Mouse (Mus musculus) kidney, adult 11 months (tissue): ENCODE data around the gene Sec22b.

Experiments
- DNase-seq: peaks from one replicate; pipeline ENCODE4 v3.0.0; 2022

Sec22b gene

DNA sequence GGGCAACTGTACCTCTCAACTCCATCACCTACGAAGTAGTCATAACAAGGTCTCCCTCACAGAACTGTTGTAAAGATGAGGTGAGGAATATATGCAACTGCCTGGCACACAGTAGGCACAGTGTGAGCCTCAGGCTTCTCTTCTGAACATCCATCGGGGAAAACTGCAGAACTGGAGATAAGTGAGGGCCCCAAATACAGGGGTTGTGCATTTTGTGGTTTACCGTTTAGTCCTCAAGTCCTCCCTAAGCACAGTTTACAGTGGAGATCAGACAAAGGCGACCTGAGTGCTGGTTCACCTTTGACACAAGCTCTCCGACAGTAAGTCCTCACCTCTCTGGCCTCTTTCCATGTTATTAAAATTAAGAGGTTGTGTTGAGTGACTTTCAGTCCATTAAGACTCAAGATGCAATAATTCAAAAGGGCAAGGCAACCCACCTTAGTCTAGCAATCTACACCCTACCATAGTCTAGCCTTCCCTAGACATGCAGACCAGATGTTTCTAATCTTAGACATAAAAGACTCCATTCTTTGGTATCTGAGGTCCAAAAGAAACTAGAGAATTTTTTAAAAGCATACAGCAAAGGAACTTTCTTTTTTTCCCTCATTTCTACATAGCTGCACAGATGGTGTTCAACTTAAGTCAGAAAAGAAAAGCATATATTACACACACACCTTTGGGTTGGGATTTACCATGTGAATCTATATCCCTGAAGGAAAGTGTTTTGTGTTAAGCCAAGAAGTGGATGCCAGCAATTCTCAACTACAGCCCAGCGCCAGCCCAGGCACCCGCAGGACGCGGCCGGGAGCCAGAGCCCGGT, 40.7 kb downstream of the Sec22b start:
- DNase-seq = no peak

DNA sequence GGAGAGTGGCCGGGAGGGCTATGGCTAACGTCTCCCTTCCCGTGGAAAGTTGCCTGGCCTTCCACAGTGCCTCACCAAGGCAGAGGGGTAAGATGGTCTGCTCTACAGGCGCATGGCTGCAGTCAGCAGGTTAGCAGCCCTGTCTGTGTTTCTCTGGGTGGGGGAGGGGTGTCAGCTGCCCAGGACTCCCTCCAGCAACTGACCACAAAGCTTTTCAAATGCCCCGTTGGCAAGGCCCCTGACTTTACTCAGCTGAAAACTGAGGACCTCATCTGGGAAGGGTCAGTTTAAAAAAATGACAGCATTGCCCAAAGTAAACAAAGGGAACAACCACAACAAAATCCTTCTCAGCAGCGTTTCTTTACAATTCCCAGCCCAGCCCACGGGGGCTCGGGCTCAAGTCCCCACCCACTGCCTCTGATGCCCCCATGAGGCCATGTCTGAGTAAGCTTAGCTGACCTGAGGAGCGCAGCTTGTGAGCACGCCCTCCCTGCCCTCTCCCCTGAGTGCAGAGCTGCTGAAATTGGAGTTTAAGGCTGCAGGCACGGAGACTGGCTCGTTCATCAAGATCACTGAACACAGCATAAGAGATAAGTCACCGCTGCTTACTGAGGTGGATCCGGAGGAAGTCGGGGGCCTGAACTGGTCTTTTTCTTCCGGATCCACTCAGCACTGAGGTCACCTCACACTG, 41.4 kb downstream of the Sec22b start:
- peak; percentile 17 for DNase-seq

DNA sequence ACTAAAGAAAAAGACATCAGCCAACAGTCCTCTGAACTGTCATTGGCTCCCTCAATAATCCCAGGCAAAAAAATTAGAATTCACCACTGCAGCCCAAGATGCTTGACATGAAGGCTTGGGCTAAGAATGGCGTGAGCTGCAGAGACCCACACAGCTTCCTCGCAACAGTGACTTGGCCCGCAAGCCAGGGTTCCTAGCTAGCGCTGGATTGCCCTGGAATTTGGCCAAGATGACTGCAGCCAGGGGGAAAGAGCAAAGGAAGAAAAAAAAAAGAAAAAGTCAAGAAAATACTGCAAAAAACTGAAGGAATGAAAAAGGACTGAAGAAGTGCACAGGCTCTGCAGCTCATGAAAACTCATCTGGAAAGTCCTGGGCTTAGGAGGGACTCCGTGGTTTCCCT, 43.5 kb downstream of the Sec22b start:
- peak; percentile 26 for DNase-seq

DNA sequence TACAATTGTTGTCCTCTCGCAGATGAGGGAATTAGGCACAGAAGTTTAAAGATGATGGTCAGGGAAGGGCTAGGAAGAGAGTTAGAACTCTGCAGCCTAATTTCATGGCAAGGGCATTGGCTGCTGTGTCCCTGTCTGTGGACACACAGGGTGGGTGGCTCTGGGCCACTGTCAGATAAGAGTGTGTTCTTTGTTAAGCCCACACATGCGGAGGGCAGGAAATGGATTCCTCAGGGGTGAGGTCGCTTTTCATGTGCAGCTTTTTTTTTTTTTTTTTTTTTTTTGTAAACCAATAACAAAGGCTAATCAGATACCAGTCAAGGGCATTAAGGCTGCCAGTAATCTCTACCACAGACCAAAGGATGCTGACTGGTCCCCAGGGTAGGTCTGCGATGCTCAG, 45.4 kb downstream of the Sec22b start:
- DNase-seq = no peak

DNA sequence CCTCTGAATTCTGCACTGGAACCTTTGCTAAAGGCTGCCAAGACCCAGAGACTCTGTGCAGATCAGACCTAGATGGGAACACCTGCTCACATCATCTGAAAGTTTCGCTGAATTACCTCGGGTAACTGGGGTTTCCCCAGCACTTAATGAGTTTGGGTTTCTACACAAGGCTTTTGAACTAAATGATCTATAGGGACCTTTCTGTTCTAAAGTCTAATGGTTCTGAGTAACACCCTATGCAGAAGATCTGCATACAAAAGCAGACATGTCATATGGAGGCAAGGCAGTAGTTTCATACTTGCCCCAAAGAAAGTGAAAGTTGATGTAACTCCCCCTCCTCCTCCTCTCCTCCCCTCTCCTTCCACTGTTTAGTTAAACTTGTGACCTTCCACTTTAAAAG, 47.5 kb downstream of the Sec22b start:
- no peak for DNase-seq

DNA sequence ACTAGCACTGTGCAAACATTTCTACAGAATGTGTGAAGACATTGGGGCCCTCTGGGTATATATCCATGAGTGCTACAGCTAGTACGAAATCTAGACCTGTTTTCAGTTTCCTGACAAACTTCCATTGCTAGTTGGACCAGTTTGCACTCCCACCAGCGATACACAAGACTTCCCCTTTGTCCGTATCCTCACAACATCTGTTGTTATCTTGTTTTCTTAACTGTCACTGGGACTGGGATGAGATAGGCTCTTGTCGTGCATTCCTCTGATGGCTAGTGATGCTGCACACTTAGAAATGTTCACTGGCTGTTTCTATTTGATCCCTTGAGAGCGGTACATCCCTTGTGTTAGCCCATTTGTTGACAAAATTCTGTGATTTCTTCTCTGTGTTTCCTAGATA, 49.0 kb downstream of the Sec22b start:
- DNase-seq = no peak

DNA sequence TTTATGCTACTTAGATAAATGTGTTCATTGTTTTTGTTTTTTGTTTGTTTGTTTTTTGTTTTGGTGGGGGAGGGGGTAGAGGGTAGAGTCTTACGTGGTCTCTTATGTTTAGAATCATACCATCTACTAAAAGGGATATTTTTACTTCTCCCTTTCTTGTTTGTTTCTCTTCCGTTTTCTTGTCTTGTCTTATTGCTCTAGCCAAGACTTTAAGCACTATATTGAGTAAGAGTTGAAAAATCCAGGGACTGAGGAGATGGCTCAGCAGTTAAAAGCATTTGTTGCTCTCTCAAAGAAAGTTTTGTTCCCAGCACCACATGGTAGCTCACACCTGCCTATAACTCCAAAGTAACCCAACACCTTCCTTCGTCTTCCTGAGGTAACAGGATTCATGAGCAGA, 50.1 kb downstream of the Sec22b start:
- no peak for DNase-seq

DNA sequence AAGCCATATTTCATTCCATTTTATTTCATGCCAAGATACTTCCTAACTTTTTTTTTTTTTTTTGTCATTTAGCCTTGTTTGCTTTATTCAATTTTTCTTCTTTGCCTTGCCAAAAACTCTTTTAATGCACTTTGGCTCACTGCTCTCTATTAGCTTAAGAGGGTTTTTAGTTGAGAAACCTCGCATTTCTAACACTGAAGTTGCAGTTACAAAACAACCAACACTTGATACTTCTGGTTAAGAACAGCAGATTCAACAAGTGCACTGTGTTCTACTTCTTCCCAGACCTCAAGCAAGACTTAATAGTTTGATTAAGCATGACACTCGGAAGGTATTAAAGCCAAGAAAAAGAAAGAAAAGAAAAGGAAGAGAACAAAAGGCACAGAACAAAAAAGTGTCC, 52.2 kb downstream of the Sec22b start:
- no peak for DNase-seq

DNA sequence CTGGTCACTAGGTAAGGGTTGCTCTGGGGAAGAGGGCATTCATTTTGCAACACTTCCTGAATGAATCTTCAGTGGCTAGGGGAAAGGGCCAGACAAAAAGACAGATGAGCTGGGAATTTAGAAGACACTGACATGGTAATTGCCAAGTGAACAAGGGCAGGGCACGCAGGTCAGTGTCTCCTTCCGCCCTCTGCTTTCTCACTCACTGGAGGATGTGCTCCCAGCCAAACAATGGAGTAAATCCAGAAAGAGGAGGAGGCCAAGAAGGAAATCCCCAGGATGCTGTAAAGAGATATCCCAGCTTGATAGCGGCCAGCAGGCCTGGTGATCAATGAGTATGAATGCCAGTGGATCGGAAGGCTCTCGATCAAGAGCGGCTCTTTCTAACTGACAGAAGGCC, 55.3 kb downstream of the Sec22b start:
- DNase-seq = no peak

DNA sequence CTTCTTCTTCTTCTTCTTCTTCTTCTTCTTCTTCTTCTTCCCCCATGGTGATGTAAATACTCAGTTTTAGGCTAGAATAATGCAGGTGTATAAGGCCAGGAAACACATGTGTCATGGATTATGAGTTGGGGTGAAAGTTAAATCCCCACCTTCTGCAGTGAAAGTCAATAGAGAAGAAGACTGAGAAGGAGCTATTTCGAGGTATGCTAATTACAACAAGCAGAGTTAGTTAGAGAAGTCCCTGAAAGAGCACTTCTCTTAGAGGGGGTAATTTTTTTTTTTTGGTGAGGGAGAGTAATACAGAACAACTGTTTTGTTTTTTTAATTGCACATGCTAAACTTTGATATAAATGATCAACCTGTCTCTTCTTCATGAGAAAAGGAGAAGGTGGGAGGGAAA, 55.9 kb downstream of the Sec22b start:
- DNase-seq = no peak

DNA sequence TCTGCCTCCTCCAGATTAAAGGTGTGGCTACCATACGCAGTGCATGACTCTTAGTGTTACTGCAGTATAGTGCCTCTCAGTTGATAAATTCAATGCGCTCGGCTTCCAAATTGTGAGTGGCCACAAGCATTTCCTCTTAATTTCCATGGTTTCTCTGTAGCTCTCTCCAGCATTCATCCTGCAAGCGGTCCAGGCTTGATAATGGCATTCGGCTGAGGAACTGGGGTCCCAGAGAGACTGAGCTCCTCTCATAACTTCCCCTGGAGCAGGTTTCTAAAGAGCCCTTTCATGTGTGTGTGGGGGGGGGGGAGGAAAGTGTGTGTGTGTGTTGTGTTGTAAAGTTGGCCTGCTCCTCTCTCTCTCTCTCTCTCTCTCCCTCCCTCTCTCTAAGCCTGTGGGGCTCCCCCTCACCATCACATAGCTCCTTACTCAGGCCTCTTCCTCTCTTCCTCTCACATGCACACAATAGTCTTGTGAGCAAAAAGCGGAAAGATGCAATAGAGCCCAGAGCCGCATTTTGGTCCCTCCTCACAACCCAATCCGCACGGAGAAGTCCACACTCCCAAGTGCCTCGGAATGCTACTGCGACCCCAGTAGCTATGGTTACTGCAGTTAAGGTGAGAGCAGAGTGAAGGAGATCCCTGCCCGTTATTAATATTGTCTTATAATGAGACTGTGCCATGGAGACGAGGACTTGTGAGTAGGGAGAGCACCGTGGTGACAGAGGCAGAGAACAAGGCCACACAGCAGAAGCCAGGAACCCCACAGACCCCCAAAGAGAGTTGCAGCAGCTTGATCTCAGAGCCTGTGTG, 60.0 kb downstream of the Sec22b start:
- DNase-seq = no peak

DNA sequence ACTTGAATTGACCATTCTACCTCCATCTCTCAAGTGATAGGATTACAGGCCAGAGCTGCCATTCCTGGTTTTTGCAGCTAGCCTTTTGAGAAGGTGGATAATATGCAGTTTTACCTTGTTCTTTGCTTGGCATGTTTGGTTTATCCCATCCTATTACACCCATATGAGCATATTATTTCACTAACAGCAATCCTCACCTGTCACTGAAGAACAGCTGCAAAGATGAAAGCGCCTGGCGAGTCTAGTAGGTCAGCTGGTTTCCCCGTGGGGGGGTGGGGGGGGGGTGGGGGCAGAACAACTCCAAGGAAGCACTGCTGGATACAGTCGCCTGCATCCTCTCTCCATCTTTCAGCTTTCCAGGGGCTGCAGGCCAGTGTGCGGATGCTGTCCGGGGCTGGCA, 61.0 kb downstream of the Sec22b start:
- DNase-seq = no peak

DNA sequence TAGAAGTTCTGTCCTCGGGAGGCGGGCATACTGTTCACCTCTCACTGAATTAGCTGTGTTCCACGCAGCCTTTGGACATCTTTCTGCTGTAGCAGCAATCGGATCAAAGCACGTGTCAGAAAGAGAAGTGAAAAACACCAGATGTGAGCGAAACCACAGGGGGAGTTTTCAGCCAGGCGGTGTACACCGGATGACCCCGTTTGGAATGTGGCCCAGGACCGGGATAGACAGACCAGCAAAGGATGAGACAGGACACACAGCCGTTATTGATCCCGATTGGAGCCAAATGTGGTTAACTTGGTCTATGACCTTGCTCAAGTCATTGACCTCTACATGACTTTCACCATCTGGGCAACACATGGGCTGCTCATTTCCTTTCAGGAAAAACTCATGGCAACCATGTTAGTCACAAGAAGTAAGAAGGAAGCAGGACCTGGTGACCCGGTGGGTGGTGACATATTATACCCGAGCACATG, 63.9 kb downstream of the Sec22b start:
- peak; percentile 16 for DNase-seq

DNA sequence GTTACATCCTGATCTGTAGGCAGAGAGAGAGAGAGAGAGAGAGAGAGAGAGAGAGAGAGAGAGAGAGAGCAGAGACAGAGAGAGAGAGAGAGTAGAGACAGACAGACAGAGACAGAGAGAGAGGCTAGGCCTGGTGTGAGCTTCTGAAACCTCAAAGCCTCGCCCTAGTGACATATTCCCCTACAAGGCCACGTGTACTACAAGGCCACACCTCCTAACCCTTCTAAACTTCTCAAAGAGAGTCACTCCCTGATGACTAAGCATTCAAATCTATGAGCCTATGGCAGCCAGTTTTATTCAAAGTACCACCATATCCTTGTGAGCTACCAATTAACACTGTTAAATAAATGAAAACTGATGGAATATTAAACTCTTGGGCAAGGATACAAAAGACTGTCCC, 66.6 kb downstream of the Sec22b start:
- DNase-seq = no peak

DNA sequence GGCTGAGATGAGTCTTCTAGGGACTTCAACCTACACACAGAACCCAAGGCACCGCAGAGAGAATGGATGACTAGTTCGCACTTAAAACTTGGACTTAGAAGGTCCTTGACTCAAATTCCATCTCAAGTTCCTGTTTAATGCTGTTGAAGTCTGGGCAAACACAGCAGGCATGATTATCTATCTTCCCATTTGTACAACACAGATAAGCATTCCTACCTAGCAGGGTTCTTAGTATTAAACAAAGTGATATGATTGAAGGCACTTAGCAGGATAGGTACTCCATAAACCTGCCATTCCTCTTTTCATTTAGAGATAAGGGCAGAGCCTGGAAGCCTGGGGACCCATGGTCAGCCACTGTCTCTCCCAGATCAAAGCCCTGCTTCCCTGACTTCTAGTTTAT, 67.2 kb downstream of the Sec22b start:
- DNase-seq = no peak

DNA sequence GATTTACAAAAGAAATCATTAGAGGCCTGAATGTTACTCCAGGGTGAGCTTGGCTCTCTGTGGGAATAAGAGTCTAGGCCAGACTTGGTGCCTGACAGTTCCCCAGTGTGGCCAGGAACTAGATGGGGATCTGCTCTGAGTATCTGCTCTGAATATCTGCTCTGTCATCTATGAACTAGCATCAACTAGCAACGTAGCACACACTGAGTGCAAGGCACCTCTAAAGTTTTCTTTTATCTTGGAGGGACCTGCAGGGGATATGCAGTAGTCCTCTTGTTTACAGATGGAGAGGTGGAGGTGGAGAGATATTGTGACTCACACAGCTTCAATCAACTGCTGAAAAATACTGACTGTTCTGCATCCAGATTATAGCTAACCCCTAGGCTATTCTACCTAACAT, 68.0 kb downstream of the Sec22b start:
- no peak for DNase-seq

DNA sequence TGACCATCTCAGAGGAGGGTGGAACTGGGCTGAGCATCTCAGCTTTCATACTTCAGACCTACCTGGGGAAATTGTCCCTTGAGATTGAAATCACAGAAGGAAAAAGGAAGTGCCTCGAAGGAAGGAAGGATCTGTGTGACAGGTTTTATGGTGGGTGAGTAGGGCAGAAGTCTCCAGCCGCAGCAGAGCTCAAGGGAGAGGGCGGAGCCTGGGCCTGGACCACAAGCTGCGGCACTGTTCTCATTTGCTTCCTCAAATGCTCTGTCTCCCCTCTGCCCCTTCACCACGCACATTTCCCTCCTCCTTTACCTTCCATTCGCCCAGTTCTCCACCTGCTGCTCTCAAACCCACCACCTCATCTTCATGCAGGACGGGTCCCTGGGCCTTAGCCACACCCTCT, 70.1 kb downstream of the Sec22b start:
- DNase-seq = no peak

DNA sequence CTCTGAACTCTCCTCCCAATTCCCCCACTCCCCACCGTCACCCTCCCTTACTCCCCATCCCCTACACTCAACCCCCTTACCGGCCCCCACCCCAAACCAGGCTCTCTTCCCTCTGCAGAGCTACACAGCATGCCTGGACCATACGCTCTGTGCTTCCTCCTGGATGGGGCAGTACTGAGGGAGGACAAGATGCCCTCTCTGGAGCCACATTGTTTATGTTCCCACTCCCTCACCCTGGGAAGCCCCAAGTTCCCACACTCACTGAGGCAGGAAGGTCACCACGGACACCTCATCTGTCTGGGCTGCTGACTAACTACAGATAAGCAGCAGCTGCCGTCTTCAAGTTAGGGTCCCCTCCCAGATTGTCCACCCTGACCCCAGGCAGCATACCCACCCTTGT, 71.2 kb downstream of the Sec22b start:
- no peak for DNase-seq

DNA sequence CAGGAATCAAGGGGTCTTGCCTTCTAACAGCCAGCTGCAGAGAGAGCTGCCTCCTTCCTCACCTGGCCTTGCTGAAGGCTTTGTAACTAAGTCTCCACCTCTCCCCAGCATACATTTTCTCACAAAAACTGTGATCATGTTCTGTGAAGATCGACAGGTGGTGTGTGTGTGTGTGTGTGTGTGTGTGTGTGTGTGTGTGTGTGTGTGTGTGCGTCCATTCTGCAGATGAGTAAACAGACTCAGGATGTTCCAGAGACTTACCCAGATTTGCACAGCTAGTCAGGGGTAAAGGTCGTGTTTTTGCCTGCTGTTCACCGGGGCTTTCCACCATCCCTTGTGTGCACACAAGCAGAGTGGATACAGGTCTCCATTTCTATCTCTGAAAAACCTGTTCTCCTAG, 71.7 kb downstream of the Sec22b start:
- DNase-seq = no peak
